Mouse (Mus musculus) heart, postnatal 14 days (tissue): ENCODE measurements around the gene Camkk2. TPM values are rescaled to one million over a fixed set of nuclear protein-coding genes. Genes with fewer than 3 reads are reported as not detected.

Source experiments
- DNase-seq, 2 experiments: peaks; one replicate each; pipeline ENCODE4 v3.0.0; 2021 to 2022
- intact Hi-C: fragments of 180-260 bp; cut with DNase I; formaldehyde crosslinking; loops from one replicate; pipeline ENCODE4 v1.15.1; 2025
- total RNA-seq, 2 experiments: library from RNA; stranded (reverse); gene quantifications; 2 replicates each; pipeline ENCODE4 v1.2.3; 2021

The Camkk2 gene
- total RNA-seq, 2 experiments from 2014 or later: 11.4 to 11.7 TPM

GRCm38 (mm10) chr5:122783726-122784406 lies 4.7 kb upstream of the Camkk2 start:
- no peak for DNase-seq
- intact Hi-C loops: no loop called here

- no peak for DNase-seq
- intact Hi-C loops: no loop called here
These were observed 2.9 kb upstream of the Camkk2 start for GRCm38 (mm10) chr5:122782066-122782465.

DNA sequence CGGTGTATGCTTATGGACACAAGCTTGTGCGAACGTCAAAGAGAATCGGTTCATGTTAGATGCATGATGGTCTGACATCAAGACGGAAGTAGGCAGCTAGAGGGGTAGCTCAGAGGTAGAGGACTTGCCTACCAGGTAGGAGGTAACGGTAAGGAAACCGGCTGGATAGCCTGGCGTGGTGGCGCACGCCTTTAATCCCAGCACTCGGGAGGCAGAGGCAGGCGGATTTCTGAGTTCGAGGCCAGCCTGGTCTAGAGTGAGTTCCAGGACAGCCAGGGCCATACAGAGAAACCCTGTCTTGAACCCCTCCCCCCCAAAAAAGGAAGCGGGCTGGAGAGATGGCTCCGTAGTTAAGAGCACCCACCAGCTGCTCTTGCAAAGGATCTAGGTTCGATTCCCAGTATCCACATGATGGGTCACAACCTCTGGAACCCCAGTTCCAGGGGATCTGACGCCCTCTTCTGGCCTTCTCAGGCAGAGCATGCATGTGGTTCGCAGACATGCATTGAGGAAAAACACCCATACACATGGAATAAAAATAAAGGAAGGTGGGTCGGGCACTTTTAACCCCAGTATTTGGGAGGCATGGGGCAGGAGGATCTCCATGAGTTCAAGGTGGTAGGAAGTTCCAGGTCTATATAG lies 1.7 kb upstream of the Camkk2 start:
- no peak for DNase-seq
- intact Hi-C loops: no loop called here

- peak; percentile 45 to 50 for DNase-seq
- intact Hi-C loops: no loop called here
These were observed 680 bp downstream of the Camkk2 start for GRCm38 (mm10) chr5:122778231-122779226.

DNA sequence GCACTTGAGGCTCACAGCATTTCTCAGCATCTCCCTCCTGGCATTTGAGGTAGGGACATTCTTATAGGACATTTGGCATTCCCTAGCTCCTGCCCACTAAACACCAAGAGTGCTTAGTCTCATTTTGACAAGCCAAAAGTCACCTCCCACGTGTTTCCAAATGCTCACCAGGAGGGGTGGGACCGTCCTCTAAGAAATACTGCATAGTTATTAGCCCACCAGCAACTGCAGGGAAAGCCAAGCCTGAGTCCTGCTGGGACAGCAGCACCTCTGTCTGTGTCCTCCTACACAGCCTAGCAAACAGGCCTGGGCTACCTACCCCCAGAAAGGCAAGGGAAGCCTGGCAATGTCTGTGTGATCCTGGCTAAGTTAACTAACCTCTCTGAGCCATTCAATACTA lies 1.9 kb downstream of the Camkk2 start:
- no peak for DNase-seq
- intact Hi-C loops: no loop called here

DNA sequence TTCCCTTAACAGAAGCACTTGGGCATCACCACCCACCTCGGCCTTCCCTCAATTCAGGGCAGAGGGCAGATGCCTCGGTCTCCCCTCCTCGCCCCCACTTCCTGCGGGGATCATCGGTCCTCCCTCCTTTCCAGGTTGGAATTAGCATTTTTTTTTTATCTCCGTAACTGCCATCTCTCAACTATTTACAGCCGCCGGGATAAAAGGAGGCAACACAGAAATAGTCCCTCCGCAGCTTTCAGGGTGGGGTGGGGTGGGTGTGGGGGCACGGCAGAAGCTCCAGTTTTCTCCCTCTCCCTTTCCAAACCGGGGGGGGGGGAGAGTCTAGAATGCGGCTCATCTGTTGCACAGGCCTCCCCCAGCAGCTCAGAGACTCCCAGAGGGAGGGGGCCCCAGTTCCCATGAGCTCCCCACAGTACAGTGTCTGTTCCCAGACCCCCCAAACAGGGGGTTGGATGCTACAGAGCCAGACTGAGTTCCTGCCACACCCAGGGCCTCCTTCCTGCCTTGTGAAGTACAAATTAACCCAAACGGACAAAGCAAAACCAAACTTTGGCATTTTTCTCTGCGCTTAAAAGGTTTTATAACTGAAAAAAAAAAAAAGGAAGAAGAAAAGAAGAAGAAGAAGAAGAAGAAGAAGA lies 3.4 kb downstream of the Camkk2 start:
- no peak for DNase-seq
- intact Hi-C loops: no loop called here

GRCm38 (mm10) chr5:122774743-122775611 lies 4.2 kb downstream of the Camkk2 start:
- intact Hi-C loops: no loop called here
- DNase-seq: no peak

DNA sequence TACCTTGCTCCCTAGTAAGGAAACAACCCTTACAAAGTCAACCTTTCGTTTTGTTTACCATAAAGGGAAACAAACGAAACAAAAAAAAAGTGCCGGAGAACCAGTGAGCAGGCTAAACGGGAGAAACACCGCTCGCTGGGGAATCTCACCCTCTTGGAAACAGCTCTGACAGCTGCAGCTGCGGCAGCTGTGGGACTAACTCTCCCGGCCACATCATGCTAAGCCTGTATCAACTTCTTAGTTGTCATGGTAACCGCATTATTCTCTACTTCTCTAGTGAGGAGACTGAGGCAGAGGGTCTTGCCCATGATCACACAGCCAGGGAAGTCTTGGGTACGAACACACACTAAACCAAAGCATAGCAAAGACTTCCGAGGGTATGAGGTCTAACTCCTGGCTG lies 5.5 kb downstream of the Camkk2 start:
- DNase-seq: no peak
- intact Hi-C loops: no loop called here

- intact Hi-C loops: no loop called here
- DNase-seq: no peak
These were observed 7.8 kb downstream of the Camkk2 start for GRCm38 (mm10) chr5:122771428-122771827.

DNA sequence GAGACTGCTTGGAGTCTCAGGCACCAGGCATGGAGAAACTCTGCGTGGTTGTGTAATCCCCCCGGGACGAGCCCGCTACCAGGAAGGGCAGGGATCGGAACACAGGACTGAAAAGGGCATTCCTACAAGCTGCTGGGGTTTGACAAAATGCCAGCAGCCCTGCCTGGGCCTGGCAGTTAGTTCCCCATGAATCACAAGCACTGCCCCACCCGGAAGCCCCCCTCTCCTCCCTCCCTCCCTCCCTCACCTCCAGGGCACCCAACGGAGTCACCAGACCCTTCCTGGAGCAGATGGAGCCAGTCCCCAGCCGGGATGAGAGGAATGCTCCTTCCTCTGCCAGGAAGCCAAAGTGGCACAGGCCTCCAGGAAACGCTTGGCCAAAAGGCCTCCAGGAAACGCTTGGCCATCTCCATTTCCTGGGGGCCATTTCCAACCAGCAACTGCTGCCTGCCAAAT lies 8.4 kb downstream of the Camkk2 start:
- DNase-seq: peak; percentile 78 to 80
- intact Hi-C loops: no loop called here

DNA sequence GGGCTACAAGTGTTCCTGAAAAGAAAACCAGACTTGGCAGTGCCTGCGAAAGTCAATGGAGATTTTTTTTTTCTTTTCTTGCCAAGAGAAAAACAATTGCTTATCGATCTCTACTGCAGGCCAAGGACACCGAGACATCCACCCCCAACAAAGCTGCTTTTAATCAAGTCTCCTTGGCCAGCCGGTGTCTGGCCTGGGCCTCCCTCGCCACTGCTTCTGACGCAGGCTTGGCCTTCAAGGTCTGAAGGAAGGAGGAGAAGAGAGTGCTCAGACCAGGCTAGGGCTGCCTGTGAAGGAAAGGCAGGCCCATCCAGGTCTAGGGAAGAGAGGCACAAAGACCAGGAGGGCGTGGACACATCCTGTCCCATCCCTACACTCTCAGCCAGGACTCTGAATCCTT lies 8.9 kb downstream of the Camkk2 start:
- intact Hi-C loops: no loop called here
- peak; percentile 47 to 51 for DNase-seq

- DNase-seq: no peak
- intact Hi-C loops: no loop called here
These were observed 10.1 kb downstream of the Camkk2 start for GRCm38 (mm10) chr5:122769101-122769568.

DNA sequence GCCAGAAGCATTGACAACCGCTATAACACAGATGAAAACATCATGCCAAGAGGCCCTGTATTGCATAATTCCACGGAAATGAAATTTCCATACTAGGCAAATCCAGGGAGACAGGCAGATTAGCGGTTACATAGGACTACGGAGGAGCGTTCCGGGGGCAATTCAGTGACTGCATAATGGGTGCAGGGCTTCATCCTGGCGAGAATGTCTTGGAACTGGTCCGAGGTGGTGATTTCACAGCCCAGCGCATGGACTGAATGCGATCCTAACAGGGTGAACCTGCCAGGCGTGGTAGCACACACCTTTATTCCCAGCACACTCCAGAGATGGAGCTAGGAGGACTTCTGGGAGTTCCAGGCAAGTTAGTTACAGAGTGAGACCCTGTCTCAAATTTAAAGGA lies 11.9 kb downstream of the Camkk2 start:
- DNase-seq: no peak
- intact Hi-C loops: no loop called here

- intact Hi-C loops: no loop called here
- DNase-seq: peak; percentile 57 to 68
These were observed 15.2 kb downstream of the Camkk2 start for GRCm38 (mm10) chr5:122764032-122764464.

GRCm38 (mm10) chr5:122763271-122764031 lies 15.8 kb downstream of the Camkk2 start:
- no peak for DNase-seq
- intact Hi-C loops: no loop called here

- peak; percentile 67 to 70 for DNase-seq
- intact Hi-C loops: no loop called here
These were observed 22.5 kb downstream of the Camkk2 start for GRCm38 (mm10) chr5:122756680-122757079.

GRCm38 (mm10) chr5:122756144-122756543 lies 23.1 kb downstream of the Camkk2 start:
- intact Hi-C loops: no loop called here
- no peak for DNase-seq

DNA sequence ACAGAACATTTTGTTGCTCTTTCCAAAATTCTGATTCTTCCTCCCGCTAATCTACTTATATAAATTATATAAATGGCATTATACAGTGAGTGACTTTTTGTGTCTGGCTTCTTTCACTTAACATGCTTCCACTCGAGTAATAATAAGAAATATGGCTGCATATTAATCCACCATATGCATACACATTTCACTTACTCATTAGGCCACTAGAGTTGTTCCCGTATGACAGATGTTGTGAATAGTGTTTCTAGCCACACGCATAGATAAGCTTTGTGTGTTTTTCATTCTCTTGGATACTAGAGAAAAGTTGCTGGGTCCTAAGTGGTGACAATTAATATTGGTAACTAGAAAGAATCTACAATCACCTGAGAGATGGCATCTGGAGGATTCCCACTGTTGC lies 23.6 kb downstream of the Camkk2 start:
- no peak for DNase-seq
- intact Hi-C loops: no loop called here

- intact Hi-C loops: no loop called here
- DNase-seq: no peak
These were observed 24.7 kb downstream of the Camkk2 start for GRCm38 (mm10) chr5:122754477-122754876.
